Mouse (Mus musculus) small intestine, adult 2 months (tissue): Measurements from ENCODE around the gene Kcnh4.

ENCODE experiments used
- CTCF ChIP-seq: fragments of 200-500 bp; IDR thresholded peaks from 2 replicates; pipeline ENCODE4 v1.5.1; 2012; ENCODE audit warnings: low read depth, mild to moderate bottlenecking, control low read depth, inconsistent platforms, low read length, moderate library complexity, mixed read lengths; ENCODE audit not compliant: insufficient replicate concordance, insufficient read length; ENCODE audit errors: extremely low read depth
- POLR2A ChIP-seq: fragments of 200-500 bp; IDR thresholded peaks from 2 replicates; pipeline ENCODE4 v1.6.1; 2012; ENCODE audit warnings: low read depth, mild to moderate bottlenecking, control low read depth, inconsistent platforms, low read length, moderate library complexity

DNA sequence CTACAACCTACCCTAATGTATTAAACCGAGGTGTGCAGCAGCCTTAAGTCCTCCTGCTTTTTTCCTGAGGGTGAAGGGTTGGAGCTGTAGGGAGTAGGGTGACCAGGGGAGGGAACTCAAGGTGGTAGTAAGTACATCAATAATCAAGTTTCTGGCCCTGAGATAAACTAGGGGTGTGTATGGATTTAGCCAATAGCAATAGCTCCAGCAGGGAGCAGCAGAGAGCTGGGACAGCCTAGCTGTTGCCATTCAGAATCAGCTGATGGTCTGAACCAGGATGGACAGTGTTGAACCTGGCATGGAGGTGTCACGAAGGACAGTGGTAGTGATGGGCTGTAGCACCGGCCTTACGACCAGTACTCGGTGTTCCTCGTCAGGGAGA, 45.2 kb downstream of the Kcnh4 start:
- TF ChIP-seq CTCF = peak; percentile 74; the same call in 1 of the 2 replicates
- no peak for TF ChIP-seq POLR2A
